Mouse (Mus musculus): ENCODE measurements at regions not wholly inside any gene's neighbourhood (a gene's known extent, or its start where the extent isn't known, plus 50 kb on each side); places are given as distances from the start of the nearest gene placed in this dataset.

DNA sequence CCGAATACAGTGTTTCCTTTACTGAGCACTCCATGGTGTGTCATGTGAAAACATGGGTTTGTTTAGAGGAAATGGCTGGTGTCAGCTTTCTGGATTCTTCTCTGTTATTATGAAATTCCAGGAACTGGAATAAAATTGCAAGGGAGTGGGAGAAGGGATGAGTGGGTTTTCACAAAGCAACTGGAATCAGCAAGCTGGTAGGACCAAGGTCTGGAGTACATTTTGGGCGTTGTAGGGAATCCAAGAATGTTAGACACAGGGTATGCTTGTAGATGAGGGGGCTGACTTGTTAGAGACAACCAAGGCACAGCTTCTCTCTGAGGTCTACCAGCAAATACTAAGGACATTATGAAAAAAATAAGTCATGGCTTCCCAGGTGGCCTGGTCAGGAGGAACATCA lies 233.8 kb downstream of the Clic5 start:
- TF ChIP-seq CTCF (IDR thresholded peaks at IDR 0.05; ENCODE audit: low read depth, low read length) (no peak), POLR2A (IDR thresholded peaks at IDR 0.05; ENCODE audit: extremely low read depth, insufficient read depth, low read length) (no peak)

Measured in liver, adult 2 months (tissue).